Mouse (Mus musculus) monocyte, adult 5-6 weeks (primary cell): ENCODE results near the gene Agfg2. TPM values are rescaled to one million over a fixed set of nuclear protein-coding genes. Genes with fewer than 3 reads are reported as not detected.

Experiments used
- ATAC-seq: fragments of 153-309, 156-312 bp; replicated peaks from 2 replicates; pipeline ENCODE4 v1.8.0; 2017; ENCODE audit warnings: mild to moderate bottlenecking; ENCODE audit not compliant: low TSS enrichment, insufficient number of reproducible peaks, severe bottlenecking, poor library complexity, low FRiP score
- total RNA-seq: library from RNA; stranded (forward); fragments of 200-1000, 200-491, 200-594 nt; gene quantifications from 3 replicates; pipeline ENCODE4 v1.2.3, GENCODE M21; 2017

Agfg2 gene
- total RNA-seq, 1 experiment from 2014 or later, result 9.0 TPM

DNA sequence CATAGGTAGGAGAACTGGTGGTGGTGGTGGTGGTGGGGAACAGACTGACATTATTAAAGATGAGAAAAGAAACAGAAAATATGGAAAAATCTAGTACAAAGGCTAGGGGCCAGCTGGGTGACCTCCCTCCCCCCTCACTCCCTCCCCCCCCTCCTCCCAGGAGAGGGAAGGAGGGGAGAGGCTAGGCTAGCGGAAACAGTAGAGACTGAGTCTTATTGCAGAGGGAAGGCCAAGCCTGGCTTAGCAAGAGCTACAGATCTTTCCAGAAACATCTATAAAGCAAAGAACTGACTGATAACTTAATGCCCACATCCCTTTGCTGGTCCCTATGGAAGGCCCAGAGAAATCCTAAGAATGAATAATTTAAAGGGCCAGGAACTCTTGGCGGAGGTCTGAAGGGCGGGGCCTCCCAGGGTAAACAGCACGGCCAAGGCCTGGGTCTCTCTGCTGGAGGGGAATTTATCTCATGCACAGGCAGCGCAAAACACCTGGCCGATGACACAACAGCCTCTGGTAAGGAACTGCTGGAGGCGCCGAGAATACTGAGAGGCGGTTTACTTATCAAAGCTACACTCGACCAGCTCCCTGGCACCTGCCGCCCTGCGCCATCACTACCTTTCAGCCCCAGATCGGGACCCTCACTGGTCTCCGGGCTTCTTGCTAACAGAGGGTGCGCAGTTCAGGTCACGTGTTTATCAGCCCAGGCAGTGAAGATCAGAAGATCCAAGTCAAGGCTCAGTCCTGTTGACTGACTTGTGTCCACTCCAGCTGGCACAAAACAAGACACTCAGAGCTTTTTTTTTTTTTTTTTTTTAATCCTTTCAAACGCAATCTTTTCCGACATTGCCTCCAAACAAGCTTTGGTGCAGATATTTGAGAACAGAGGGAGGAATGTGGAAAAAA, 34.6 kb downstream of the Agfg2 start:
- no peak for ATAC-seq

DNA sequence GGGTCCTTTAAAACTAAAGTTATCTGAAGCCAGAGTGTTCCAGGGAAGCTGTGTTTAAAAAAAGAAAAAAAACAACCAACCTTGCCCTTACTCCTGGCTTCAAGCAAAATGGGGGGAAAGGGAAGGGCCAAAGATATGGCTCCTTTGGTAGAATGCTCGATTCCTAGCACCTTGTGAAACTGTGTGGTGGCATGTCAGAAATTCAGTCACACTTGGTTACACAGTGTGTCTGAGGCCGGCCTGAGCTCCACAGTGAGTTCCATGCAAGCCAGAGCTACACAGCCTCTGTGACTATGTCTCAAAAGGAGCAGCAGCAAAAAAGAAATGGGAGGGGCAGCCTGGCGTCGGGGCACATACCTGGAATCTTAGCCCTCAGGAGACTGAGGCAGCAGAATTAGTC, 35.3 kb downstream of the Agfg2 start:
- ATAC-seq, result no peak

DNA sequence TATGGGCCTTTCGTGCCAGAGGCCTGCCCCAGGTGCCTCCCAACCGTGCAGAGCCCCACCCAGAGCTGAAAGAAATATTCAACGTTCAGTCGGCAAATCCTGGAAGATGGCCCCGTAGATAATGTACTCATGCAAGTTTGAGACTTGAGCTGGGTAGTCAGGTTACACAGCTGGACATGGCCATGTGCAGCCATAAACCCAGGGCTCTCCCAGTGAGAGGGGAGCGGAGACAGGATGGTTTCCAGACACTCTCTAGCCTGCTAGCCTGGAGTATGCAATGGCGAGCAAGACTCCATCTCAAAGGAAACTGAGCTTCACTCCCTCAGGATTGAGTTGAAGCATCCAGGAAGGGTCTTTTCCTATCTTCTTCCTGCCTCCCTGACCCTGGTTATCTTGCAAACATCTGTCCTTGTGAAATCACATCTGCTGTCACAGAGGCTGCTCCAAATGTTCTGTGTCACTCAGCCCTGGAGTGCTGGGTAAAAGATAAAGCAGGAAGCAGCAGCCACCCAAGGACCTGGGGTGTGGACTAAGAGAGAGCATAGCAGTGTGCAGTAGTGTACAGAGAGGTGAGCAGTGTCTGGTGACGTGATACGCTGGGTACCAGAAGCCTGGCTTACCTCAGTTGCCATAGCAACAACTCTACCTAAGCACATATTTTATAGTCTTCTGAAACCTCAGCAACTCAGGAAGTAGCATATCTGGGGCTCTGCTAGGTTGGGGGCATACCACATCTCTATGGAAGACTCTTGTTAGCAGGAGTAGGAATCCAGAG, 36.5 kb downstream of the Agfg2 start:
- ATAC-seq, result no peak

DNA sequence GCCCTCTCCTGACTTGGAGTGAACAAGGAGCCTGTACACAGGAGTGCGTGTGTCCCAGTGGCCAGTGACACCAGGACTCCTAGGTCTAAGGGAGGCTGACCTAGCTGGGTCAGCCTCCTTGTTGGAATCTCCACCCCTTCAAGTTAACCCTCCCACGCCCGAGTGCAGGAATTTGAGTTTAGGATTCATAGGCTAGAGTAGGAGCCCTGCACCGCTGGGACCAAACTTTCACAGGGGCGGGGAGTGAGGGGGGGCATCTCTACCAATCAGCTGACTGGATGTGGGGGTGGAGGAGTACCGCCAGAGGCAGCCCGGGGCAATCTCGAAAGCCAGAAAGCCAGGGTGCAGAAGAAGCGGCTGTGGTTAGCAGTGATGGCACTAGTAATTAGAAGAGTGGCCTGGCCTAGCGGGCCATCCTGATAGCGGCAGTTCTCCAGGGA, 38.9 kb downstream of the Agfg2 start, which contains the start of gene Irs3:
Gene Irs3, minus strand, starts transcription at position 63 of the 440 bp plus-strand sequence.
- ATAC-seq, result no peak

DNA sequence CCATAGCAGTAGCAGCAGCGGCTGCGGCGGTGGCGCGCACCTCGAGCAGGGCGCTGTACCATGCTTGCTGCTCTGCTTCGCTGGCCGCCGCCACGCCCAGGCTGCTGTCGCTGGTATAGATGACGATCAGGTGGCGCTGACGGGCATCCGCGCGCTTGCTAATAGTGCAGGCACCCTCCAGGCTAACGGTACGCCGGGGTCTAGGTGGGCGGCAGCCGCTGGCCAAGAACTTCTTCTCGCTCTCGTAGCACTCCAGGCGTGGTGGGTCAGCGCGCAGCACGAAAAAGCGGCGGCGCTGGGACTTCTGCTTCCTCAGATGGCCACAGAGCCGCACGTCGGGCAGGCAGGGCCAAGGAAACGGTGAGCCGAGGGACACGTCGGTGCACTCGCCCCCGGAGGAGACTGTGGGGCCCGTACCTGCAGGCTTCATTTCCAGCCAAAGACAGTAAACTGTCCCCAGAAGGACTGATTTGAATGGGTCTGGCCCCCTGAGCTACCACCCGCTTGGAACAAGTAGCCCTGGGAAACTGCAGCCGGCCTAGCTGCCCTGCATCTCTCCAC, 39.4 kb downstream of the Agfg2 start:
- ATAC-seq, result 0 out of 2 replicates have a peak, but pooled peaks have one; percentile 12

DNA sequence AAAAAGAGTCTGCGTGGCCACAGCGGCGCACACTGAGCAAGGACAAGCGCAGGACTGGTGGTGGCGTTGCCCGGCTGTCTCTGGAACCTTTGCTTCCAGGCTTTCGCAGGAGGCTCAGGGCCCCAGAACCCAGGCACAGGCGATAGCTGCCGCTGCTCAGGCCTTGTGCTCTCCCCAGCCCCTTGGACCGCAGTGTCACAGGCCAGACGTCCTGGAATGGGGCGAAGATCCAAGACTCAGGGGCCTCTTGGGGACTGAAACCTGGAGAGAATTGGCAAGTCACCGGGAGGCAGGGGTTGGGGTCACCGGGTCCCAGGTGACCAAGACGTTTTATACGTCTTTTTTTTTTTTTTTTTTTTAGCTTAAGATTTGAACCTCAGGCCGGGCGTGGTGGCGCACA, 40.0 kb downstream of the Agfg2 start:
- no peak for ATAC-seq

DNA sequence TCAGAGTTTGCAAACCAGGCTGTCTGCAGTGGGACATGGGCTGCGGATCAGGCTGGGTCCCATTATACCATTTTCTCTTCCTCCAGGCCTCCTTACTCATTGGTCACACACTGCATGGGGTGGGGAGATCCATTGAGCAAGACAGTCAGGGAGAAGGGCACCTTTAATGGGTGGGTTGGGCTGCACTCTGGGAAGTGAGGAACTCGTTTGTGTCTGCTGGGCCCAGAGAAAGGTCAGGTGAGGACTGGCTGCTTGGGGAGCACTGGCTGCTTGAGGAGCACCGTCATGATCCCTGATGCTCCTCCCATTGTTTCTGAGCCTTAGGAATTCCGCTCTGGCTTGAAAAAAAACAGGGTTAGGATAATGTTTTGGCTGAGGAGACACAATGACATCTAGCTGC, 41.6 kb downstream of the Agfg2 start:
- no peak for ATAC-seq

DNA sequence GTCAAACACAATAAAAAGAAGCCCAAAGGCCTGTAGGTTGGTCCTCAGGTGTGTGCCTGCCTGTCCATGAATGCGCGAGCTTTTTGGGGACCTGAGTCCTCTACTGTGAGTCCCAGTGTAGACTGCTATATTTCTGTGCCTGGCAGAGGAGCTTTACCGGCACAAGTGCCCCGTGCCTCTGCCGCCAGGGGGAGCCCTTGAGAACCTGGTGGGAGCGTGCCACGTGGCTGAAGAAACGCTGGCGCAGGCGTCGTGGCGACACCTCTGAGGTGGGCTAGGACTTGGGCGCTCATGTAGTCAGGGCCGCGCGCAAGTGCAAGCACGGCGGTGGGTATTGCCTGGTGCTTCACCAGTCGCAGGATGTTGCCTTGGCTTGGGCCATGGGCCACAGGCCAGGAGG, 43.5 kb downstream of the Agfg2 start, which contains the start of gene Sap25:
Gene Sap25, plus strand, starts transcription at position 281 of the 400 bp plus-strand sequence.
- no peak for ATAC-seq

DNA sequence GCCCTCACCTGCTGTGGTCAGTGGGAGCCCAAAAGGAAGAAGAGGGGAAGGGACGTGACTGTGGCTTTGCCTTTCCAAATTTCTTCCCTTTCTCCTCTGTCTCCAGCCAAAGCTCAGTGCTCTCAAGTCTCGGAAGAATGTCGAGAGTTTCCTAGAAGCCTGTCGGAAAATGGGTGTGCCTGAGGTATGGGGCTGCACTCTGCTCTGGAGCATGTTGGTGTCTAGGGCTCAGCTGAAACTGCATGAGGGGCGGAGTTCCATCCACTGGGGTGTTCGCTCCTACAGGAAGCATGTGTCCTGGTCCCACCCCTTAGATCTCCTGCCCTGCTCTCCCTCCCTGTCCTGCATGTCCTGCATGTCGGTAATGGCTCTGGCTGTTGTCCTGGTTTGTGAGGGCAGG, 45.1 kb downstream of the Agfg2 start:
- no peak for ATAC-seq

DNA sequence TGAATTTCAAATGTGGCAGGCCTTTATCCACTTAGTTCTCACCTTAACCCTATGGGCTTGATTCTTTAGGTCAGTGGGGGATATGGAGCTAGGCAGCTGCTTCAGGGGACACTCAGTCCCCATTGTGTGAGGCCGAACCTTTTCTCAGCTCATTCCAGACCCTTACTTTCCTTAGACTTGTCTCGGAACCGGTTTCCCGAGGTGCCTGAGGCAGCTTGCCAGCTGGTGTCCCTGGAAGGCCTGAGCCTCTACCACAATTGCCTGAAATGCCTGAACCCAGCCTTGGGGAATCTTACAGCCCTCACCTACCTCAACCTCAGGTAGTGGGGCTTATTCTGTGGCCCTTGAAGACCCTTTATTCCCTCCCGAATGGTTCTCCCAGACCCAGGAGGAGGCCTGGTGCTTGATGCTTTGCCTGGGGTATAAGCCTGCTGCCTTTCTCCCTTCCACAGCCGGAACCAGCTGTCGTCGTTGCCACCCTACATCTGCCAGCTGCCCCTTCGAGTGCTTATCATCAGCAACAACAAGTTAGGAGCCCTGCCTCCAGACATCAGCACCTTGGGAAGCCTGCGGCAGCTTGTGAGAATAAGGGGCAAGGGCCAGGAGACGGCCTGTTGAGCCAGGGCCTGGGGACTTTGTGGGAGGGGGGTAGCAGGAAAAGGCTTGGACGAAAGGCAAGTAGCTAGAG, 51.0 kb downstream of the Agfg2 start:
- ATAC-seq, result no peak

DNA sequence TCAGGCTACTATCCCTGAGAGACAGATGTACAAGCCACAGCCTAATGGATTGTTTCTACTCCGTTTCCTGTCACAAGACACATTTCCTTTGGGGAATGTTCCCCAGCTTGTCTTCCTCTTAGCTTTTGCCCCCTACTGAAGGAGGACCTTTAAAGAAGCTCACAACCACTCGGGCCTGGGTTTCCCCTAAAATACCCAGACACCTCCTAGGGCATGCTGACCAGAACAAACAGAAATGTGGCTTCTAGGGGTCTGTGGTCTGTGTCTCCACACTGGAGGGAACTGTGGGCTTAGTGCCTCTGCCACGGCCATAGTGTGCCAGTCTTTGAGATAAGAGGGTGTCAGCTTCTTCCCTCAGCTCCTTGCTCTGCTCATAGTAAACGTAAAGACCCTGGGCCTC, 52.9 kb downstream of the Agfg2 start:
- no peak for ATAC-seq

DNA sequence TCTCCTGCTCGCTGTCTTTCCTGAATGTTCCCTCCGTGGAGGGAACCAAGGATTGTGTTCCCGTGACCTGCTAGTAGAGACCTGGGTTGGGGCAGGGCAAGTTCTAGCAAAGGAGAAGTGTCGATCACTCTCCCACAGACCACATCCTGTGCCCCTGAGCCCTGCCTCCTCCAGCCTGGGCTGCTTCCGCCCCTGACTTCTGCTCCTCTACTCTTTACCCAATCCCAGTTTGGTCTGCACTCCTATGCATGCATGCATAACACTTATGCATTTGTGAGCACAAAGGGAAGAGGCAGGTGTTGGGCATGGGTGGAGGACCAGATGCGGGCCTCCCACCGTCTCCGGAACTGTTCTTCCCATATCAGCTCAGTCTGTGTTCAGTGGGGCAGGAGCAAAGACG, 53.4 kb downstream of the Agfg2 start:
- ATAC-seq, result peak; percentile 73

DNA sequence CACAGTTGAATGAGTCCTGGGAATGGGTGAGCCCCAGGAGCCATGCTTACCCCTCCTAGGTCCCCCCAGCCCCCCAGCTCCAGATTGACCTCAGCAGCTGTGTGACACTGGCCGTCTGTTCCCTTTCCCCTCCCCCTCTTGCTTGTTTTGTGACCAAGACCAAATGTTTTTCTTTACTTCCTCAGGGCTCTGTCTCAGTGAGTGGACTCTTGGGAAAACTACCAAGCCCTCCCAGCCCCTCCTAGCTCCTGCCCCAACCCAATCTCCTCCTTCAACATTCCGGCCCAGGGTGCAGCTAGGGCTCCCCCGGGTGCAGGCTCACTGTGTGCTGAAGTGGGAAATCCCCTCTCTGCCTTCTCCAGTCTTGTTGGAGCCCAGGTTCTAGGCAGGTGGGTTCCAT, 53.9 kb downstream of the Agfg2 start:
- no peak for ATAC-seq

DNA sequence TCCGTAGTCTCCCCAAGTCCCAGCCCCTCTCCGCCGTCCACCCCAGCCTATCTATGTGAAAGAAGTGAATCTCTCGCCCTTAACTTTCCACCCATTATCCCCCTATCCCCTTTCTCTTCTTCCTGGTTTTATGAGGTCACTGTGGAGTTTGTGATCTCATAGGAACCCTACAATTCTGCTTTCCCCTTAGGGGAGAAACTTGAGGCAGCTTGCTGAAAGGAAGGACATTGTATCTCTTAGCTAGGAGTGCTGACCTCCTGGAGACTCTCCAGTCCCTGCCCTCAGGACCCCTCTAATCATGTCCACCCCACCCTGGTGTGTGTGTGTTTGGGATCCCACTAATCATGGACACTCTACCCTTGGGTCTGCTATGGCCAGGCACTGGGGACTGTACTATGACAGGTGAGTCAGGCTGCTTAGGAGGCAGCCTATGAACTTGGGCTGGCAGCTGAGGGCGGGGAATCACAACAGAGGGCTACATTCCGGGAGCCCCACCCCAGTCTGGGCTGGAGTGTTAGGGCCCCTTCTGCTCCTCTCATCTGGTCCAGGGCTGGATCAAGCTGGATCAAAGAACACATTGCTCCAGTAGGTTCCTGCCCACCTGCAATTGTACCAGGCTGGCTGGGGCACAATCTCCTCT, 54.5 kb downstream of the Agfg2 start:
- ATAC-seq, result no peak

DNA sequence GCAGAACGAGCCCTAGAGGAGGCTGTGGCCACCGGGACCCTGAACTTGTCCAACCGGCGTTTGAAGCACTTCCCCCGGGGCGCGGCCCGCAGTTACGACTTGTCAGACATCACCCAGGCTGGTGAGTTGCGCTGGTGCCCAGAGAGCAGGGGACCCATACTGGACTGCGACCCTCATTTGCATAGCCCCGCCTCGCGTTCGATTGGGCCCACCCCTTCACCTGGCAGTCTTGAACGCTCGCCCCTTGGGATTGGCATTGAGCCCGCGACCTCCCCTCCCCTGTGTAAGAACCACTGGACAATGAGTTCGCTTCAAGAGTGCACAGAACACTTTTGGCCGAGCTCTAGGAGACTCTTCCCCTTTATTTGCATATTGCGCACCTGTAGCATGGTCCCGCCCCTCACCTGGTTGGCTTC, 55.2 kb downstream of the Agfg2 start:
- ATAC-seq, result no peak

DNA sequence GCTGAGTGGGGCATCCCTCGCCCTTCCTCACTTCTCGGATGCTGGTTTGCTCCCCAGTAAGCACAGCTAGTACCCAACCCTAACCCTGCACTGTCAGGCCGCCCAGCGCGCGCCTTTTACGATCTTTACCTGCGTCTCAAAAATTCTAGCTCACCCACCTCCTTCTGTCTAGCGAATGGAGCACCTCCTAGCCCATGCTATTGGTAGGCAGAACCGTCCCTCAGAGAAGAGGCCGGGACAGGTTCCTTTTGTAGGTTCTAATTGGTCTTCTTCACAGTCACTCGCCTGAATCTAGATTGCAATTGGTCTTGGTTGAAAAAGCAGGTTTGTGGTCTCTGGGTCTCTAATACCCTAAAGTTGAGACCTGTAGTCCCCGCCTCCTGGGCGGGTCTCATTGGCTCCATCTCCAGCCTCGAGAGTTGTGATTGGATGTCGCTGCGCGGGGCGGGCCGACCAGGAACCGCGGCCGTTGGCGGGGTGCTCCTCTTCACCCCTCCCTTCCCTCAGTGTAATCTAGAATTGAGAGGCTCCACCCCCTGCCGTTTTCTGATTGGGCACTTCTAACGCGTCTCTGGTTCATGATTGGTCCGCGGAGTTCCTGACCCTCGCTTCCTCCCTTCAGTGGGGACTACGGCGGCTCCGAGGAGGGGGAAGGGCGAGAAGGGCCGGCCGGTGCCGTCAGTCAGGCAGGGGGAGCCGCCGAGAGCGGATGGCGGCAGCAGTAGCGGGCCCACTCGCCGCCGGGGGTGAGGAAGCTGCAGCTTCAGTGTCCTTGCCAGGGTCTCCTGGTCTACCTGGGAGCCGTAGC, 55.8 kb downstream of the Agfg2 start, which contains the start of the genes Fbxo24, Lrch4 and Gm20605:
Gene Fbxo24, minus strand, starts transcription at position 505 of the 808 bp plus-strand sequence.
Gene Lrch4, plus strand, starts transcription at position 624 of the 808 bp plus-strand sequence.
Gene Gm20605, plus strand, starts transcription at position 678 of the 808 bp plus-strand sequence.
- ATAC-seq, result peak; percentile 77

DNA sequence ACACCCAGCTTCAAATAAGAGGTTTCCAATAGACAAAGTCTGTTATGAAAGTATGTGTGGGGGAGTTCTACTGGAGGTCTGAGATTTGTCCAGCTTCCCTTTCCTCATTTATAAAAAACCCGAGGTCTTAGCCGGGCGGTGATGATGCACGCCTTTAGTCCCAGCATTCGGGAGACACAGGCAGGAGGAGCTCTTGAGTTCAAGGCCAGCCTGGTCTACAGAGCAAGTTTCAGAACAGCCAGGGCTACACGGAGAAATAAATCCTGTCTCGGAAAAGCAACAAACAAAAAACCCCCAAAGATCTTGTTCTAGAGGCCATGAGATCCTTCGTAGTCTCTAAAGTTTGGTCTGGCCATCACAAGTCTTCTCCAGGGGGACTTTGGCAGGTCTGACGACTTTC, 56.5 kb downstream of the Agfg2 start:
- no peak for ATAC-seq
